Mouse (Mus musculus) erythroblast, embryonic 14.5 days (primary cell): ENCODE results near the gene Fbxl17.

Source experiments
- GATA1 ChIP-seq: IDR thresholded peaks from 2 replicates; pipeline ENCODE4 v1.6.1; 2012; ENCODE audit warnings: low read length, inconsistent platforms, mixed read lengths
- TAL1 ChIP-seq: IDR thresholded peaks from 3 replicates; pipeline ENCODE4 v1.6.1; 2012; ENCODE audit warnings: low read length, inconsistent platforms, mixed read lengths

GRCm38 (mm10) chr17:63312804-63313203, 187.0 kb downstream of the Fbxl17 start:
- TF ChIP-seq TAL1 (no peak), GATA1 (no peak)
